Mouse (Mus musculus) forebrain, embryonic 15.5 days (tissue): ENCODE results near the gene Gm37240. TPM values are rescaled to one million over a fixed set of nuclear protein-coding genes. Genes with fewer than 3 reads are reported as not detected.
"Not testable (repeated sequence)": the region's sequence is repeated elsewhere in the genome, so short reads cannot be mapped to it uniquely, and the experiment has no call there.

Experiments
- ATAC-seq: fragments of 200-750 bp; cut with Nextera tagmentation; replicated peaks from 2 replicates; pipeline ENCODE4 v1.8.0; 2017; ENCODE audit warnings: mild to moderate bottlenecking, moderate TSS enrichment, moderate library complexity
- H3K27ac ChIP-seq: fragments of 300-500 bp; sonication (generic); replicated peaks from 2 replicates; pipeline ENCODE4 v1.5.1; 2015; ENCODE audit warnings: mild to moderate bottlenecking, inconsistent platforms
- H3K27me3 ChIP-seq: fragments of 300-500 bp; sonication (generic); 2 replicates; pipeline ENCODE4 v1.6.1; 2015; ENCODE audit warnings: inconsistent platforms
- H3K36me3 ChIP-seq: fragments of 300-500 bp; sonication (generic); 2 replicates; pipeline ENCODE4 v1.6.1; 2015; ENCODE audit warnings: mild to moderate bottlenecking, inconsistent platforms
- H3K4me1 ChIP-seq: fragments of 300-500 bp; sonication (generic); 2 replicates; pipeline ENCODE4 v1.6.1; 2015; ENCODE audit warnings: inconsistent platforms
- H3K4me2 ChIP-seq: fragments of 300-500 bp; sonication (generic); replicated peaks from 2 replicates; pipeline ENCODE4 v1.6.1; 2015; ENCODE audit warnings: mild to moderate bottlenecking, inconsistent platforms
- H3K4me3 ChIP-seq: fragments of 300-500 bp; sonication (generic); 2 replicates; pipeline ENCODE4 v1.5.1; 2015; ENCODE audit warnings: mild to moderate bottlenecking, inconsistent platforms
- H3K9ac ChIP-seq: fragments of 300-500 bp; sonication (generic); replicated peaks from 2 replicates; pipeline ENCODE4 v1.6.1; 2015; ENCODE audit warnings: mild to moderate bottlenecking, inconsistent platforms
- H3K9me3 ChIP-seq: fragments of 300-500 bp; sonication (generic); 2 replicates; pipeline ENCODE4 v1.6.1; 2016; ENCODE audit warnings: inconsistent platforms
- WGBS: fragments of 180-500 bp; shearing (Covaris S2); methylation state at CpG from one replicate; pipeline ENCODE4 v1.1.7; 2015; ENCODE audit warnings: mixed read lengths; 5-methylcytosine and 5-hydroxymethylcytosine counted together
- polyA plus RNA-seq: library from polyadenylated mRNA; unstranded; fragments of >200 nt; fragmentation: Nextera tagmentation; extraction: Ambion mirVana; gene quantifications from 2 replicates; pipeline ENCODE4 v1.2.1, GENCODE M21; 2015

Gm37240 gene
- 2.2 and 3.1 TPM in 2 replicates for polyA plus RNA-seq

DNA sequence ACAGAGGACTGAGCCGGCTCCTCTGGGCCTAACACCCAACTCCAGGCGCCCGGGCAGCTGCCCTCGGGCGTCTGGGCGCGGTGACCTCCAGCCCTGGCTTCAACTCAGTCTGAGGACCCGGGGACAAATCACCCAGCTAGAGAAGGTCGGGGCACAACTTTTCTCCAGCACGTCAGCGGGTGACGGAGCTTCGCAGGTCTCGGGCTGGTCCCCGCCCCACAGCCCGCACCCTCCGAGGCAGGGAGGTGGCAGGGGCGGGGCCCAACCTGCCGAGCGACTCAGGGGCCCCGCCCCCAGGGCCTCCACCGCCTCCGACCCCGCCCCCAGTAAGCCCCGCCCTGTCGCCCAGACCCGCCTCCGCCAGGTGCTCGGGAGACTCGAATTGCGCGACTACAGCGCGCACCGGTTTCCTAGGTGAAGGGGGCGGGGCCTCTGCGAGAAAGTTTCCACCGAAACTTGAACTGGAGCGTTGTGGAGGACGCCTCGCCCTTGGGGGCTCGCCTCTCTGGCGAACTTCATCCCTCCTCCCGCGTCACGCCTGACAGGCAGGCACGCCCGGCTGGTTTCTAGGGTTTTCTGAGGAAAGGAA lies at the start of gene Gm37240, which contains the start of gene Glt28d2:
Gene Gm37240 (minus strand): TSS at position 280 of the 589 bp plus-strand sequence.
Gene Glt28d2 (minus strand): TSS at position 278 of the 589 bp plus-strand sequence.
- ATAC-seq, result peak; percentile 86
- Histone ChIP-seq H3K9me3 (no peaks in the 10 kb centered on the region), H3K36me3 (no peaks in the 10 kb centered on the region), H3K27me3 (peaks cover 18% of the 10 kb centered on the region), H3K4me2 (peak within 1 kb of the TSS; percentile 98), H3K27ac (no peak within 1 kb of the TSS), H3K4me3 (peak within 1 kb of the TSS; percentile 55), H3K4me1 (peaks cover 20% of the 10 kb centered on the region), H3K9ac (peak within 1 kb of the TSS; percentile 29)
- WGBS, result under 1% methylated on average over 47 of the region's 48 CpGs

DNA sequence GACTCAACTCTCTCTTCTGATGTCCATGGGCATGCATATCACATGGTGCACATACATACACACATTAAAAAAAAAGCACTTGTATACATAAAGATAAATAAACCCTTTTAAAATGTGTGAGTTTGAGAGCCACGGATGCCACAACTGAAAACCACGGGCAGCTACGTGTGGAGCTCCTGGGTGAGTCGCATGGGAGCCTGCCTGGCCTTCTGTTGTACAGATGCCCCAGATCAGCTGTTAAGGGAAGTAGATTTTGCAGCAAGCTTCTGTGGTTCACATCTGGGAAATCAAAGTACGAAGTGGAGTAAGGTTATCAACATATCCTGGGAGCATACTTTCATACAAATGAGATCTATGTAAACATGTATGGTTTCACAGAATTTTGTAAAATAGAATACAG lies 46.3 kb upstream of the Gm37240 start:
- Histone ChIP-seq H3K36me3 (no peaks in the 10 kb centered on the region), H3K9me3 (no peaks in the 10 kb centered on the region), H3K4me2 (no peak overlapping the region), H3K27me3 (no peaks in the 10 kb centered on the region), H3K4me1 (no peaks in the 10 kb centered on the region), H3K27ac (no peak overlapping the region), H3K4me3 (no peak overlapping the region), H3K9ac (no peak overlapping the region)
- 94% methylated on average over 5 of the region's 5 CpGs for WGBS
- ATAC-seq, result no peak

DNA sequence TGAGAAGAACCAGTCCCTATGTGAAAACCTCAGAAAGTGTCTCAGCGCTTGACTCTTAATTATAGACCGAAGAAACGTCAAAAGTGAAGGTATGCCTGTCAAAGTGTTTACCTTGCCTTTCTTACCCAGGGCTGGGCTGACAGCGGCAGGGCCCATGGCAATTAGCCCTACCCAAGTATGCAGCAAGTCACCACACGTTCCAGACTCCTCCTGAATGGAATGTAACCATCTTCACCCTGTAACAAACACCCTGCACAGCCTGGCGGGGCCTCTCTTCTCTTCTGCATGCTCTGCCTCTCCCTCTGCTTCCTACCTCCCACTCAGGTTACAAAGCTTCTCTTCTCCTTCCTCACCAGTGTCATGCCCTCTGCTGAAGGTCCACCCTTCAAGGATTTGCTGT lies 44.5 kb upstream of the Gm37240 start:
- 79% methylated on average over 6 of the region's 6 CpGs for WGBS
- Histone ChIP-seq H3K9ac (no peak overlapping the region), H3K4me2 (no peak overlapping the region), H3K27ac (no peak overlapping the region), H3K27me3 (no peaks in the 10 kb centered on the region), H3K4me3 (no peak overlapping the region), H3K9me3 (no peaks in the 10 kb centered on the region), H3K4me1 (no peaks in the 10 kb centered on the region), H3K36me3 (no peaks in the 10 kb centered on the region)
- ATAC-seq, result no peak

DNA sequence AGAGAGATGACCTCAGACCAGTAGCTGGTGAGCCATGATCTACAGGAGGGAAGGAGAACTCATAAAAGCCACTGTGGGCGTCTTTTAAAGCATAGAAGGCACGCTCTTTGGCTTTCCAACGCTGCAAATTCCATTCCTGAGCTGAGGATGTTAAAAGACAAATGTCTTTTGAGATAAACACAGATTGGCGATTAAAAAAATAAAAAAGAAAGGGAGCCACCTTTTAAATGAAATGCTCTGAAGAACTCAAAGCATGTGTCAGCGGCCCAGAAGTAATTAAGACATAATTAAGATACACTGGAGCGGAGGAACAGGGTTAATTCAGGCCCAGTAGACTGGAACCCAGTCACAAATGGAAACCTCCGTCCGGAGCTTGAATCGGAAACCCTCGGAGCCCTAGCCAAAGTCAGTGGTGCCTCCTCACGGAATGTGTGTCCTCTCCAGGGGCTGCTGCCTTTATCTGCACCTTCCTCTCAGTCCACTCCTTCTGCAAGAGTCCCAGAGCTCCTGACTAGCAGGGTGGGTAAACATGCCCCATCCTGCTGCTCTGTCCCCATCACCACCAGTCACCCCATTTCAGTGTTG lies 43.4 kb upstream of the Gm37240 start:
- Histone ChIP-seq H3K4me1 (no peaks in the 10 kb centered on the region), H3K27ac (no peak overlapping the region), H3K4me2 (no peak overlapping the region), H3K9ac (no peak overlapping the region), H3K36me3 (no peaks in the 10 kb centered on the region), H3K9me3 (no peaks in the 10 kb centered on the region), H3K4me3 (no peak overlapping the region), H3K27me3 (no peaks in the 10 kb centered on the region)
- WGBS, result 21% methylated on average over 11 of the region's 11 CpGs
- ATAC-seq, result no peak

DNA sequence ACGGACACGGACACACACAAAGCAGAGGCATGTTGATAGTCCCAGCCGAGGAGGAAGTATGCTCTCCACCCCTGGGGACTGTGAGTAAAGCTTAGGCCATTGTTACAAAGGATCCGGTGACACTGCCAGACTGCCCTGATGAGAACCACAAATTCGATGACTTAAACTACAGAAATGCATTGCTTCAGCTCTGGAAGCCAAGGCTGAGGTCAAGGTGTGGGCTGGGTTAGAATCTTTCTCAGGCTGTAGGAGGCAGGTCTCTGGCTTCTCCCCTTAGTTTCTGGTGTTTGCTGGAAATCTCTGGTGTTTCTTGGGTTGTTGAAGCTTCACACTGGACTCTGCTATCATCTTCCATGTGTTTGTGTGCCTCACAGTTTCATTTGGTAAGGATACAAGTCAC lies 42.4 kb upstream of the Gm37240 start:
- Histone ChIP-seq H3K9me3 (no peaks in the 10 kb centered on the region), H3K27me3 (no peaks in the 10 kb centered on the region), H3K4me1 (no peaks in the 10 kb centered on the region), H3K4me2 (no peak overlapping the region), H3K4me3 (no peak overlapping the region), H3K36me3 (no peaks in the 10 kb centered on the region), H3K27ac (no peak overlapping the region), H3K9ac (no peak overlapping the region)
- 93% methylated on average over 5 of the region's 5 CpGs for WGBS
- no peak for ATAC-seq

DNA sequence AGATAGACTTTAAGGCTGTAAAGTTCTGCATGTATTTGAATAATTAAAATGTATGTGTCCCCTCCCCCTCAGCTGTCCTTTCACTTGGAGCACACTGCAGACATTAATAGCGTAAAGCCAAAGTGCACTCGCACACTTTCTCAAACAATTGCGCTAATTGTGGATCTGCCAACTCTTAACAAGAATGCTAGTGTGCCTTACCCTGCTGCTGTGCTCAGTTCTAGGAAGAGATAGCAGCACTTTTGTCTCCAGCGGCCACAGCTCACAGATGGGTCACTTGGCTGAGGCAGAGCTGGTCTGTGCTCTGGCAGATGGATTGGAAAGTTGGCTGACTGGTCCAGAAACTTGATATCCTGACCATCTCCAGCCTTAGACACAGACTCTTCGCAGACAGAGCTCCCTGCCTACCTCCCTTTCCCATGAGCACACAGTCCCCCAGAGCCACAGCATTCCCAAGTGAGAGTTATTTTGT lies 40.9 kb upstream of the Gm37240 start:
- 67% methylated on average over 5 of the region's 5 CpGs for WGBS
- 0 out of 2 replicates have a peak, but pooled peaks have one; percentile 46 for ATAC-seq
- Histone ChIP-seq H3K4me1 (no peaks in the 10 kb centered on the region), H3K4me2 (no peak overlapping the region), H3K9me3 (no peaks in the 10 kb centered on the region), H3K4me3 (no peak overlapping the region), H3K36me3 (no peaks in the 10 kb centered on the region), H3K27ac (no peak overlapping the region), H3K27me3 (no peaks in the 10 kb centered on the region), H3K9ac (no peak overlapping the region)

DNA sequence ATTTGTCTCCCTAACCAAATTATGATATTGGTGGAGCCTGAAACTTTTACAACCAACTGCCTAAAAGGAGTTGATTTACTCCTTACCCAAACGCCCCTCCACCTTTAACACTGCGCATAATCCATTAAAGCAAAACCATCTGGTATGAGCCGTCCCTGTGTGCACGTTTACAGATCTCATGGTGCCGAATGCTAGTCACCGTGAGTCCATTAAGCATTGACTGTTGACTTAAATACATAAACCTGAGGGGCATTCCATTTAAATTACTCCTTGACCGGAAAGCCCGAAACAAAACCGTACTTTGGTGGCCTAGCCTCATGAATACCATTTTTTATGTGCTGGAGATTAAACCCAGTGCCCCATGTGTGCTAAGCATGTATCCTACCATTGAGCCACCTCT lies 40.0 kb upstream of the Gm37240 start:
- Histone ChIP-seq H3K9me3 (no peaks in the 10 kb centered on the region), H3K36me3 (no peaks in the 10 kb centered on the region), H3K27ac (no peak overlapping the region), H3K4me2 (no peak overlapping the region), H3K4me3 (no peak overlapping the region), H3K27me3 (no peaks in the 10 kb centered on the region), H3K4me1 (no peaks in the 10 kb centered on the region), H3K9ac (no peak overlapping the region)
- 84% methylated on average over 9 of the region's 9 CpGs for WGBS
- no peak for ATAC-seq

DNA sequence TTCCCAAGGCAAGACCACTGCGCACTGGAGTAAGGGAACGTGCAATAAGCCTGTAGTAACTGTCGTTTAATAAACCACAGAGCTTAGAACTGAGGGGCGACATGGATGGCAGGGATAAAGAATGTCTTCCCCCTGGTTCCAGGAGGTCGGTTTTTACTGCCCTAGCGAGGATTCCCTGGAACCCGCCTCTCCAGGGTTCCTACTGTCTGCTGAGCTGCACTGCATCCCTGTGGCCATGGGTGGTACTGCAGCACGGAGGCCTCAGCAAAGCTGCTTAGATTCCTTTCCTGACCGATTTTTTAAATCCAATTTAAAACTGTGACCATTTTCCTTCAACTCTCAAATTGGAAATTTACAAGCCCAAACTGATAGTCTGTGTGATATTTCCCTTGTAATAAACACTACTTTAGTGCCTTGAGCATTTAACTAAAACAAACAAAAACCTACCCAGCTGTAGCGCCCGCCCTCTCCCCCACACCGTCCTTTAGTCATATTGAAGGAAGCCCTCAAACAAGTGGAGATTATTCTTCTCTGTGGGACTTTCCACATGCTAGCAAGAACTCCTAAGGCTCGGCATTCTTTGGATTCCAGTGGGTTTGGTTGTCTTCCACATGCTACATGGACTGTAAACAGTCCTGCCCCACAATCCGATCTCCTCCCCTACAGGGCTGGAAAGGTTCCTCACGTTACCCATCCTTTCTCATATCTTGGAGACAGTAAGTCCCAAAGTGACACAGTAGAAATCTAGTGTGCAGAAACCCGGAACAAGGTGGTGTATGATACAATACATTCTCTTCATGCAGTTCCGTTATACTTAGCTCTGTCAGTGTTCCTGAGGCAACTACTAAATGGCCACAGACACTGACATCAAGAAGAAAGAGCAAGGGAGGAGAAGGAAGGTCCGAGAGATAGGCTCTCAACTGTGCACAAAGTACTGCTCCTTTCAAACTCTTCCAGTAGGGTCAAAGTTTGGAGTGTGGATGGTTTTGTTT lies 36.9 kb upstream of the Gm37240 start:
- H3K4me1 ChIP-seq, result no peaks in the 10 kb centered on the region
- no peaks in the 10 kb centered on the region for H3K27me3 ChIP-seq
- peak; percentile 81 for ATAC-seq
- no peaks in the 10 kb centered on the region for H3K36me3 ChIP-seq
- H3K9ac ChIP-seq, result no peak overlapping the region
- 50% methylated on average over 18 of the region's 18 CpGs for WGBS
- H3K27ac ChIP-seq, result no peak overlapping the region
- H3K9me3 ChIP-seq, result no peaks in the 10 kb centered on the region
- 0 out of 2 replicates have a peak overlapping the region, but pooled peaks have one; percentile 24 for H3K4me2 ChIP-seq
- no peak overlapping the region for H3K4me3 ChIP-seq

DNA sequence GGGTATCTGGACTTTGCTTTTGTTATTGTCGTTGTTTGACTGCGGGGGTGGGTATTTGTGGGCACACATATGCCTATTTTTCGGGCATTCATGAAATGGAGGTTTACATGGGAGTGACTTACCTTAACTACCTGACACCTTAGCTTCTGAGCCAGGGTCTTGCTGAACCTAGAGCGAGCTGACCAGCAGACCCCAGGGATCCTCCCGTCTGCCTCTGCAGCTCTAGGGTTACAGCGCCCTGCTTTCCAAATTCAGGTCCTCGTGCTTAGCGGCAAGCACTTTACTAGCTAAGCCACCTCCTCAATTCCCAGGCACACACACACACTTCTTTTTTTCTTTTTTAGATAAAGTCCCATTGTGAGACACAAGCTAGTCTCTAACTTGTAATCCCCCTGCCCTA lies 36.0 kb upstream of the Gm37240 start:
- ATAC-seq, result no peak
- 73% methylated on average over 8 of the region's 8 CpGs for WGBS
- no peaks in the 10 kb centered on the region for H3K9me3 ChIP-seq
- no peaks in the 10 kb centered on the region for H3K4me1 ChIP-seq
- no peak overlapping the region for H3K4me3 ChIP-seq
- H3K27ac ChIP-seq, result no peak overlapping the region
- no peak overlapping the region for H3K4me2 ChIP-seq
- no peaks in the 10 kb centered on the region for H3K36me3 ChIP-seq
- H3K9ac ChIP-seq, result no peak overlapping the region
- no peaks in the 10 kb centered on the region for H3K27me3 ChIP-seq

DNA sequence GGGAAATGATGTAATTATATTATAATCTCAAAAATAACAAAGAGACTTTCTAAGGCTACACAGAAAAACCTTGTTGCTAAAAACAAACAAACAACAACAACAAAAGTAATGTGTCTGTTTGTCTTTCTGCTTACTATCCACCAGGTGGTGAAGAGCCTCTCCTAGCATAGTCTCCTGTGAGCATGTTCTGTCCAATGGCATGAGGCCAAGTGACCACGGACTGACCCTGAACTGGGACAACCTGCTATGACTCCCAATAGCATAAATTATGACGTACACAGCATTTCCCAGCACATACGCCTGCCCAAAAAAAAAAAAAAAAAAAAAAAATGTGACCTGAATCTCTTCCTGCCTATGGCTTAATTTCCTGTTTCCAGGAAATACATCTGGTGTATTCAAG lies 35.0 kb upstream of the Gm37240 start:
- no peaks in the 10 kb centered on the region for H3K36me3 ChIP-seq
- WGBS, result 74% methylated on average over 3 of the region's 3 CpGs
- H3K4me2 ChIP-seq, result no peak overlapping the region
- H3K27ac ChIP-seq, result no peak overlapping the region
- no peaks in the 10 kb centered on the region for H3K9me3 ChIP-seq
- no peak for ATAC-seq
- no peak overlapping the region for H3K9ac ChIP-seq
- no peak overlapping the region for H3K4me3 ChIP-seq
- no peaks in the 10 kb centered on the region for H3K27me3 ChIP-seq
- no peaks in the 10 kb centered on the region for H3K4me1 ChIP-seq

DNA sequence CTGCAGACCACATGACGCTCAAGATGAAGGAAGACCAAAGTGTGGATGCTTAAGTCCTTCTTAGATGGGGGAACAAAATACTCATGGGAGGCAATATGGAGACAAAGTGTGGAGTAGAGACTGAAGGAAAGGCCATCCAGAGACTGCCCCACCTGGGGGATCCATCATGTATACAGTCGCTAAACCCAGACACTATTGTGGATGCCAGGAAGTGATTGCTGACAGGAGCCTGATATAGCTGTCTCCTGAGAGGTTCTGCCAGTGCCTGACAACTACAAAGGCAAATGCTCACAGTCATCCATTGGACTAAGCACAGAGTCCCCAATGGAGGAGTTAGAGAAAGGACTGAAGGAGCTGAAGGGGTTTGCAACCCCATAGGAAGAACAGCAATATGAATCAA lies 33.4 kb upstream of the Gm37240 start:
- H3K9ac ChIP-seq, H3K4me3 ChIP-seq, H3K27ac ChIP-seq, H3K9me3 ChIP-seq, H3K27me3 ChIP-seq, ATAC-seq, H3K4me1 ChIP-seq, H3K36me3 ChIP-seq, H3K4me2 ChIP-seq: not testable (repeated sequence)
- 96% methylated on average over 2 of the region's 2 CpGs for WGBS

DNA sequence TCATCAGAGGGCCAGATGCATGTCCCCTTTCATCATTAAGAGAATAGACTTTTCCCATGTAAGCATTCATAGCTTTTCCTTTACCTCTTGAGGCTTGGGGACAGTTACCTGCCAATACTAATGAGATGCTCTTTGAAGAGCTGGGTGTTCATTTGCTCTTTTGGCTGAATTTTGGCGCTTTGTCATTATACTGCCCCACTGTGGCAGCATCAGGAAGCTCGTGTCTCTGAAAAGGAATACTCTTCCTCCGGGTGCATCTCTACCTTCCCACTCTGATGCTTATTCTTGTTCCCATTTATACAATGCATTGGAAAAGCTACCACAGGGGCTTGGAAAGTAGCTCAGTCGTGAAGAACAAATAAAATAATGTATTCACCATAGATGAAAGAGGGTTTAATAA lies 30.3 kb upstream of the Gm37240 start:
- H3K27ac ChIP-seq, result no peak overlapping the region
- H3K36me3 ChIP-seq, result no peaks in the 10 kb centered on the region
- H3K4me2 ChIP-seq, result no peak overlapping the region
- H3K4me1 ChIP-seq, result no peaks in the 10 kb centered on the region
- ATAC-seq, result no peak
- no peaks in the 10 kb centered on the region for H3K9me3 ChIP-seq
- 10% methylated on average over 4 of the region's 4 CpGs for WGBS
- H3K27me3 ChIP-seq, result no peaks in the 10 kb centered on the region
- no peak overlapping the region for H3K9ac ChIP-seq
- no peak overlapping the region for H3K4me3 ChIP-seq
